Mouse (Mus musculus): ENCODE data around the gene Vmn1r111.
"Not testable (repeated sequence)": the region's sequence is repeated elsewhere in the genome, so short reads cannot be mapped to it uniquely, and the experiment has no call there.

Vmn1r111 gene

GRCm38 (mm10) chr7:20703116-20703515 is at the start of gene Vmn1r111:
Gene Vmn1r111, minus strand, starts transcription at chr7:20703216.
- DNase-seq (ENCODE audit: low read depth, low spot score), result not testable (repeated sequence)

GRCm38 (mm10) chr7:20730524-20730923 is 27.5 kb upstream of the Vmn1r111 start, which contains the start of gene Gm10668:
Gene Gm10668, minus strand, starts transcription at chr7:20730624.
- DNase-seq (ENCODE audit: low read depth, low spot score), result not testable (repeated sequence)

- not testable (repeated sequence) for DNase-seq (ENCODE audit: low read depth, low spot score)
Measured at GRCm38 (mm10) chr7:20668618-20669017, 34.4 kb downstream of the Vmn1r111 start, which contains the start of gene Vmn1r107. Gene Vmn1r107, plus strand, starts transcription at chr7:20668918.
